Mouse (Mus musculus): ENCODE data around the gene Asb8. TPM values are rescaled to one million over a fixed set of nuclear protein-coding genes. Genes with fewer than 3 reads are reported as not detected.

The Asb8 gene
- polyA plus RNA-seq, 1 experiment from 2014 or later, result 31.3 TPM

DNA sequence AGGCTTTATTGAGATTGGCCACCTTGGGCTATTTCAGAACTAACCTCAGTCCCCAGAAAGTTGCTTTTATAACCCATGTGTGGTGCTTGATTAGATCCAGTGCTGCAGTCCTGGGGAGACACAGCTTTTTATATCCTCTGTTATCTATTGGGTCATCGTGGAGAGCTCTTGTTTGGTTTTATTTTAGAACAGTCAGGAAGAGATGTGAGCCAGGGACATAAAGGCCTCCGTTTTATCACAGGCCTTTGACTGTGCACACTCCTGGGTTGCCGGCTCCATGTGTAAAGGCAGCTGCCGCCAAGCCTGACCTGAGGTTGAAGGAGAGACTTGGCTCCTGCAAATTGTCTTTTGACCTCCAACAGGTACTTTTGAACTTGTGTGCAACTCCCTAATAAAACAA, 2.9 kb downstream of the Asb8 start:
- DNase-seq (ENCODE audit: low spot score), result no peak
- TF ChIP-seq CTCF (IDR thresholded peaks at IDR 0.05; ENCODE audit: low read depth) (no peak), EP300 (optimal IDR thresholded peaks at IDR 0.05) (no peak)
- WGBS, result 72% methylated on average over 4 of the region's 4 CpGs
- no peak overlapping the region for H3K9ac ChIP-seq (ENCODE audit: low read length)
- no peak for ATAC-seq (ENCODE audit: low FRiP score, low TSS enrichment)
- H3K27ac ChIP-seq (replicated peaks), result no peak overlapping the region
- no peaks in the 10 kb centered on the region for H3K36me3 ChIP-seq (ENCODE audit: control insufficient read depth, insufficient read depth, low read length)
- H3K9me3 ChIP-seq (ENCODE audit: control insufficient read depth, low read length), result no peaks in the 10 kb centered on the region
- H3K27me3 ChIP-seq (ENCODE audit: control insufficient read depth, insufficient read depth, low read length), result 0 out of 2 replicates have a peak, but pooled peaks cover 4% of the 10 kb centered on the region
- no peak overlapping the region for H3K4me2 ChIP-seq (replicated peaks; ENCODE audit: low read depth)
- H3K4me1 ChIP-seq (replicated peaks; ENCODE audit: control insufficient read depth, insufficient read depth), result no peaks in the 10 kb centered on the region
- H3K4me3 ChIP-seq (ENCODE audit: low read depth, low read length), result no peak overlapping the region

DNA sequence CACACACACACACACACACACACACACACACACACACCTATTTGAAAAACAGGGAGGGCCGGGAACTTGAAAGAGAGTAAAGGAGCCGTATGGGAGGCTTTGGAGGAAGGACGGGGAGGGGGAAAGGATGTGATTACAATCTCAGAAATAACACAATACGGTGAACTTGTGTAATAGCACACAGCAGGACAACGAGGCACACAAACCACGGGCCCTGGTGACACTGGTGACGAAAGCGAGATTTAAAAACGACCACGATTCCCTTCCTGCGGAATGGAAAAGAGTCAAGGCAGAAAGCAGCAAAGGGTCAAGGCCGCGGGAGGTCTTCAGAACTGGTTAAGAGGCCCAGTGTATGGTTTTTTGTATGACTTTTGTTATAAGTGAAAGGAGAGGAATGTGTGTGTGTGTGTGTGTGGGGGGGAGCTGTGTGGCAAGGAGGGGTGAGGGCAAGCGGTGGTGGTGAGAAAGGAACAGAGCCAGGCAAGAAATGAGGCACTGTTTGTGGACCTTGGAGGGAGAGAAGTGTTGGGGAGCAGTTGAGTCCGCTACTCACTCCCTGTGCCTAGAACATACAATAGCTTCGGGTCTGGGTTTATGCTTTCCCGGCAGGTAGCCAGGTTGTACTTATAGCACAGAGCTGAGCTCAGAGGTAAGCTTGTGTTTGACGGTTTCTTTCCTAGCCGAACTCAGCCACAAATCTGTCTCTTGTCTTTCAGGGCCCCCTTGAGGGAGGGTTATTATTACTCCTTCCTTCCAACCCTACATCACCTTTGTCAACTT, 4.2 kb downstream of the Asb8 start:
- Histone ChIP-seq H3K4me2 (replicated peaks; ENCODE audit: low read depth) (no peak overlapping the region), H3K9me3 (ENCODE audit: control insufficient read depth, low read length) (no peaks in the 10 kb centered on the region), H3K9ac (ENCODE audit: low read length) (no peak overlapping the region), H3K27ac (replicated peaks) (no peak overlapping the region), H3K36me3 (ENCODE audit: control insufficient read depth, insufficient read depth, low read length) (no peaks in the 10 kb centered on the region), H3K4me1 (replicated peaks; ENCODE audit: control insufficient read depth, insufficient read depth) (no peaks in the 10 kb centered on the region), H3K27me3 (ENCODE audit: control insufficient read depth, insufficient read depth, low read length) (no peaks in the 10 kb centered on the region), H3K4me3 (ENCODE audit: low read depth, low read length) (no peak overlapping the region)
- DNase-seq (ENCODE audit: low spot score), result no peak
- TF ChIP-seq EP300 (optimal IDR thresholded peaks at IDR 0.05), result no peak
- no peak for TF ChIP-seq CTCF (IDR thresholded peaks at IDR 0.05; ENCODE audit: low read depth)
- no peak for ATAC-seq (ENCODE audit: low FRiP score, low TSS enrichment)
- 60% methylated on average over 19 of the region's 19 CpGs for WGBS

DNA sequence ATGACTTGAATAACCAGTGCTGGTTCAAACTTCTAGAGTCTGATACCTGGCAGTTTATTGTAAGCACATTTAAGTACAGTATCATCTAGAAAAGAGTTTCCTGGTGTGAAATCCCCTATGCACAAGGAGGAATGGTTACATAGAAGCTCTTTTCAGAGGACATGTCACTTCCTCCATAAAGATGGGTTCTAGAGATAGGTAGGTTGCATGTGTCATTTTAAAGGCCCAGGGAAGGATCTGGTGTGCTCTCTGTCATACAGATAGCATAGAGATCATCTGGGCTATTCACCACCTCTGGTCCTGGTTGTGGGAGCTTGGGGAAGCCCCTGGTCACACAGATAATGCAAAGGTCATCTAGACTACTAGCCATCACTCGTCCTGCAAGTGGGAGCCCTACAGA, 8.2 kb downstream of the Asb8 start:
- H3K4me2 ChIP-seq (replicated peaks; ENCODE audit: low read depth), result no peak overlapping the region
- no peaks in the 10 kb centered on the region for H3K9me3 ChIP-seq (ENCODE audit: control insufficient read depth, low read length)
- H3K4me1 ChIP-seq (replicated peaks; ENCODE audit: control insufficient read depth, insufficient read depth), result no peaks in the 10 kb centered on the region
- no peak overlapping the region for H3K27ac ChIP-seq (replicated peaks)
- ATAC-seq (ENCODE audit: low FRiP score, low TSS enrichment), result no peak
- DNase-seq (ENCODE audit: low spot score), result no peak
- WGBS, result 55% methylated on average over 1 of the region's 1 CpGs
- H3K9ac ChIP-seq (ENCODE audit: low read length), result no peak overlapping the region
- H3K27me3 ChIP-seq (ENCODE audit: control insufficient read depth, insufficient read depth, low read length), result no peaks in the 10 kb centered on the region
- TF ChIP-seq EP300 (optimal IDR thresholded peaks at IDR 0.05) (no peak), CTCF (IDR thresholded peaks at IDR 0.05; ENCODE audit: low read depth) (no peak)
- no peak overlapping the region for H3K4me3 ChIP-seq (ENCODE audit: low read depth, low read length)
- no peaks in the 10 kb centered on the region for H3K36me3 ChIP-seq (ENCODE audit: control insufficient read depth, insufficient read depth, low read length)

DNA sequence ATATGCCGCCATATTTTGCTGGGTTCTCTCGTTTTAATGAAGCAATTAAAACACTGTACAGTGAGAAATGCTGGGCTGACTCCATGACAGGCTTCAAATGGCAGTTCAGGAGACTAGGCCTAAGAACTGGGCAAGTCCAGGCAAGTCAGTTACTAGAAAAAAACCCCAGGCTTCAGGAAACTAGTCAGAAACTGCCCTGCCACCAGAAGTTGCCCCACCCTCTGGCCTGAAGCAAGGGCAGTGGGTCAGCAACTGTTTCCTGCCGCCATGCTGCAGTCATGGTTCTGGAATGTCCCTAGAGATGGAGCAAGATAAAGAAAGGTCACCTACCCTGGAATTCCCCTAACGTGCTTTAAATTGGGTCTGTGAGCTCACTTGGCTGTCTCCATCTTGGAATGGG, 9.5 kb downstream of the Asb8 start:
- Histone ChIP-seq H3K9me3 (ENCODE audit: control insufficient read depth, low read length) (no peaks in the 10 kb centered on the region), H3K4me1 (replicated peaks; ENCODE audit: control insufficient read depth, insufficient read depth) (no peaks in the 10 kb centered on the region), H3K4me3 (ENCODE audit: low read depth, low read length) (no peak overlapping the region), H3K27ac (replicated peaks) (no peak overlapping the region), H3K36me3 (ENCODE audit: control insufficient read depth, insufficient read depth, low read length) (no peaks in the 10 kb centered on the region), H3K9ac (ENCODE audit: low read length) (no peak overlapping the region), H3K4me2 (replicated peaks; ENCODE audit: low read depth) (no peak overlapping the region), H3K27me3 (ENCODE audit: control insufficient read depth, insufficient read depth, low read length) (no peaks in the 10 kb centered on the region)
- TF ChIP-seq EP300 (optimal IDR thresholded peaks at IDR 0.05), result no peak
- no peak for TF ChIP-seq CTCF (IDR thresholded peaks at IDR 0.05; ENCODE audit: low read depth)
- no peak for ATAC-seq (ENCODE audit: low FRiP score, low TSS enrichment)
- no peak for DNase-seq (ENCODE audit: low spot score)
- WGBS, result 57% methylated on average over 4 of the region's 4 CpGs

DNA sequence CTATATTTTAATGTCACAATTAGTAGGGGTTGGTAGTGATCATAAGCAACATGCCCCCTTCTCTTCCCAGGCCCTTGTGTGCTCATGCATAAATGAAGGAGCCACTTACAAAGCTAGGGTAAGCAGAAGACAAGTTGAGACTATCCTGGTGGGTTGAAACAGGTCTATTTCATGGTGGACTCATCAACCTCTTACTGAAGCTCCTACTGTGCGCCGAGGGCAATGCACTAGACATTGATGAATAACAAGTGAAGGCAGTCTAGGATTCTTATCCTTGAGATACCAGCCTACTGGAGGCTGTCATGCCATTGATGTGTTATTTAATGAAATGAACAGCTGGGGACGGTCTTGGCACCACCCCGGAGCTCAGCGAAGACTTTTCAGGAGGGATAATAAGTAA, 10.2 kb downstream of the Asb8 start:
- DNase-seq (ENCODE audit: low spot score) (no peak), ATAC-seq (ENCODE audit: low FRiP score, low TSS enrichment) (no peak)
- no peak overlapping the region for H3K9ac ChIP-seq (ENCODE audit: low read length)
- no peaks in the 10 kb centered on the region for H3K9me3 ChIP-seq (ENCODE audit: control insufficient read depth, low read length)
- H3K27me3 ChIP-seq (ENCODE audit: control insufficient read depth, insufficient read depth, low read length), result no peaks in the 10 kb centered on the region
- no peaks in the 10 kb centered on the region for H3K36me3 ChIP-seq (ENCODE audit: control insufficient read depth, insufficient read depth, low read length)
- H3K27ac ChIP-seq (replicated peaks), result no peak overlapping the region
- no peak for TF ChIP-seq CTCF (IDR thresholded peaks at IDR 0.05; ENCODE audit: low read depth)
- no peak for TF ChIP-seq EP300 (optimal IDR thresholded peaks at IDR 0.05)
- no peak overlapping the region for H3K4me2 ChIP-seq (replicated peaks; ENCODE audit: low read depth)
- WGBS, result 79% methylated on average over 5 of the region's 5 CpGs
- no peaks in the 10 kb centered on the region for H3K4me1 ChIP-seq (replicated peaks; ENCODE audit: control insufficient read depth, insufficient read depth)
- H3K4me3 ChIP-seq (ENCODE audit: low read depth, low read length), result no peak overlapping the region

DNA sequence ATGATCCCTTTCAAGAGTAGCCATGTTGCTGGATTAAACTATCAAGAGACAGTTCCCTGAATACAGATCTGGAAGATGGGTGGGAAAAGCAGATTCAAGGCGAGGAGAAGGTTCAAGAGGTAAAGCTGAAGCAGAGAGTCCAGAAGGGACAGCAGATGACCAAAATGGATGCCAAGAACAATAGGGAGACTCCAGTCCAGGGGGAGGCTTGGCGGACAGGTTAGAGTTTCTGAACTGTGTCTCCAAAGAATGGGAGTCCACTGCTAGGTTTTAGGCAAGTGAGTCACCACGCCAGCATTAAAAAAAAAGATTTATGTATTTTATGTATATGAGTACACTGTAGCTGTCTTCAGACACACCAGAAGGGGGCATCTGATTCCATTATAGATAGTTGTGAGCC, 10.8 kb downstream of the Asb8 start:
- DNase-seq (ENCODE audit: low spot score) (no peak), ATAC-seq (ENCODE audit: low FRiP score, low TSS enrichment) (no peak)
- no peaks in the 10 kb centered on the region for H3K4me1 ChIP-seq (replicated peaks; ENCODE audit: control insufficient read depth, insufficient read depth)
- no peak overlapping the region for H3K27ac ChIP-seq (replicated peaks)
- no peaks in the 10 kb centered on the region for H3K9me3 ChIP-seq (ENCODE audit: control insufficient read depth, low read length)
- H3K4me2 ChIP-seq (replicated peaks; ENCODE audit: low read depth), result no peak overlapping the region
- no peak overlapping the region for H3K9ac ChIP-seq (ENCODE audit: low read length)
- no peak overlapping the region for H3K4me3 ChIP-seq (ENCODE audit: low read depth, low read length)
- TF ChIP-seq EP300 (optimal IDR thresholded peaks at IDR 0.05) (no peak), CTCF (IDR thresholded peaks at IDR 0.05; ENCODE audit: low read depth) (no peak)
- 73% methylated on average over 3 of the region's 3 CpGs for WGBS
- no peaks in the 10 kb centered on the region for H3K27me3 ChIP-seq (ENCODE audit: control insufficient read depth, insufficient read depth, low read length)
- H3K36me3 ChIP-seq (ENCODE audit: control insufficient read depth, insufficient read depth, low read length), result no peaks in the 10 kb centered on the region

All from stomach, postnatal 0 days (tissue).